Mouse (Mus musculus): Measurements from ENCODE around the gene B3gnt6. TPM values are rescaled to one million over a fixed set of nuclear protein-coding genes. Genes with fewer than 3 reads are reported as not detected.

The B3gnt6 gene
- total RNA-seq, 1 experiment, result 0.09 TPM

DNA sequence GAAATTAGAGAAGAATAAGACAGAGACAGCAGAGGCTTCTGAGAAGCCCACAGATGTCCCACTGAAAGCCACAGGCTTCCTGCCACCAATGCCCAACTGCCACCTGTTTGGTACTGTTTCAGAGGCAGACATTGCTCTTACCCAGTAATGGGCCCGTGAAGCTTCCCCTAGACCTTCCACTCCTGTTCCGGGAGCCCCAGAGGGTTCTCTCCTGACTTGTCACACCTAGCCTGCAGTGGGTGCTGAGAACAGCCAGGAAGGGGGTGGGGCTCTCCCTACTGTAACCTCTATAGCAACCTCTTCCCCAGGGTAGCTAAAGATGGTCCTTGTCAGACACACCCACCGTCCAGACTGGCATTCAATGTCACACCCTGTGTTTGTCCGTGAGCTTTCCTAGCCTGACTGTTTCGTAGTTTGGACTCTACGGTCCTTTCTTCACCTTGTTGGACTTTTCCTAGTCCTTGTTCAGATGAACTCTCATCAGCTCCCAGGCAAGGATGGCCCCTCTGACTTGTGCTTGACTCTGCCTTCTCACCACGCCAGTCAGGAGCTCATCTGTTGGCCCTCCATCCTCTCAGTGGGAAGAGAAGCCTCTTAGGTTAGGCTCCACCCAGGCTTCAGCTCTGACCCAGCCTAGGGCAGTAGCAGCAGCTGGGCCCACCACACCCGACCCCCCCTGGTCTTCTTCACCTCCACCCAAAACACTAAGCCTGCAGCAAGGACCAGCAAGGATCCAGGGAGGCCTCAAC lies 22.8 kb downstream of the B3gnt6 start:
- Histone ChIP-seq H3K9me3 (ENCODE audit: control insufficient read depth, insufficient read depth, low read depth, low read length) (no peaks in the 10 kb centered on the region), H3K9ac (ENCODE audit: insufficient read depth, low read depth, low read length, poor library complexity, severe bottlenecking) (no peak overlapping the region), H3K27ac (ENCODE audit: insufficient read depth, low read depth, low read length, poor library complexity, severe bottlenecking) (no peak overlapping the region), H3K4me1 (ENCODE audit: control insufficient read depth in 2 of 2, insufficient read depth in 2 of 2, low read length in 2 of 2, poor library complexity in 1 of 2) (peaks cover 4 to 35% of the 10 kb centered on the region in 2 experiments; a peak in 3 of 4 replicates), H3K36me3 (ENCODE audit: control insufficient read depth, insufficient read depth, low read length, poor library complexity, severe bottlenecking) (no peaks in the 10 kb centered on the region; the same call in 1 of the 2 replicates), H3K4me3 (ENCODE audit: insufficient read depth in 1 of 2, low read depth in 1 of 2, low read length in 2 of 2, poor library complexity in 1 of 2, severe bottlenecking in 1 of 2) (peak overlapping the region in 1 of 2 experiments; percentile 98; a peak in 1 of 4 replicates)
- in situ Hi-C loops (cut with MboI; ENCODE audit: low sequenced_read_pairs in 2 of 2, unreplicated experiment in 2 of 2), result no loop called here
- DNase-seq (ENCODE audit: low read depth, low spot score), result no peak
- no peak for TF ChIP-seq MAFK (IDR thresholded peaks at IDR 0.05; ENCODE audit: insufficient read depth, low read depth, low read length)
- no peak for TF ChIP-seq ZNF384 (IDR thresholded peaks at IDR 0.05; ENCODE audit: low read depth, low read length)
- TF ChIP-seq ZC3H11A (IDR thresholded peaks at IDR 0.05; ENCODE audit: borderline replicate concordance, low read depth, low read length), result no peak
- TF ChIP-seq CHD2 (IDR thresholded peaks at IDR 0.05; ENCODE audit: low read depth, low read length), result no peak
- TF ChIP-seq HCFC1 (IDR thresholded peaks at IDR 0.05; ENCODE audit: borderline replicate concordance, insufficient read depth, low read length), result no peak

DNA sequence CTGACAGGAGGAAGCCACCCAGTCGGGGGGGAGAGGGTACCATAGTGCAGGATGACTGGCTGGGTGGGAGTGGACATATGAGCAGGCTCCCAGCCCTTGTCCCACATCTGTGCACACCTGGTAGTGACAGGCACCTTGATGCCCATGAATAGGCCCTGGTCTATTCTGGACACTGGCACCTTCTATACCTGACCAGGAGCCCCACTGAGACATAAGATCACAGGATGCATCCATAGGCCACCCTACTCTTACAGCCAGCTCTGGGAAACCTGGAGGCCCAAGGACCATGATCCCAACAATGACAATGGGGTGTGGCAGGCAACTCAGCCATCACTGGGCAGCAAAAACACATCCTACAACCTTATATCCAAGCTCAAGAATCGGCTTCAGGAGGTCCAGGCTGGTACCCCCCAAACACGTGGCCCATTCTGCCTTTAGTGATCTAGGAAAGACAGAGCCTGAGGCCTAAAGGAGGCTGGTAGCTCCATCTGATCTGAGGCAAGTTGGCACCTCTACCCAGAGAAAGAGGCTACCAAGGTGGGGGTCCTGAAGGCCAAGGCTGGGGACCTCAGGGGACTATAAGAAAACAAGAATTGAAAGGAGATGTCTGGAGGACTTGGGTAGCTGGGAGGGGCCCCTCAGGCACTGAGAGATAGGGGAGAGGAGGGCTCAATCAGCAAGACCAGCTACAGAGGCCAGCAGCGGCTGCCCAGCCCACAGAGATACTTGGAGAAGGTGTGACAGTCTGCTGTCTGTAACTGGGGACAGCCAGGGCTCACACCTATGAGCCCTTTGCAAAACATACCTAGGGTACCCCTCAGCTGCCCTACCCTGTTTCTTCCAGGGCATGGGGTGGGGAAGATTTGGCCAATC lies 24.2 kb downstream of the B3gnt6 start:
- H3K4me3 ChIP-seq (ENCODE audit: insufficient read depth in 1 of 2, low read depth in 1 of 2, low read length in 2 of 2, poor library complexity in 1 of 2, severe bottlenecking in 1 of 2), result no peak overlapping the region
- H3K4me1 ChIP-seq (ENCODE audit: control insufficient read depth in 2 of 2, insufficient read depth in 2 of 2, low read length in 2 of 2, poor library complexity in 1 of 2), result peaks cover 4 to 45% of the 10 kb centered on the region in 2 experiments; a peak in 3 of 4 replicates
- in situ Hi-C loops (cut with MboI; ENCODE audit: low sequenced_read_pairs in 2 of 2, unreplicated experiment in 2 of 2), result no loop called here
- no peak for DNase-seq (ENCODE audit: low read depth, low spot score)
- no peaks in the 10 kb centered on the region for H3K9me3 ChIP-seq (ENCODE audit: control insufficient read depth, insufficient read depth, low read depth, low read length)
- no peak overlapping the region for H3K27ac ChIP-seq (ENCODE audit: insufficient read depth, low read depth, low read length, poor library complexity, severe bottlenecking)
- no peak overlapping the region for H3K9ac ChIP-seq (ENCODE audit: insufficient read depth, low read depth, low read length, poor library complexity, severe bottlenecking)
- TF ChIP-seq ZNF384 (IDR thresholded peaks at IDR 0.05; ENCODE audit: low read depth, low read length), result no peak
- no peak for TF ChIP-seq ZC3H11A (IDR thresholded peaks at IDR 0.05; ENCODE audit: borderline replicate concordance, low read depth, low read length)
- TF ChIP-seq CHD2 (IDR thresholded peaks at IDR 0.05; ENCODE audit: low read depth, low read length), result no peak
- TF ChIP-seq HCFC1 (IDR thresholded peaks at IDR 0.05; ENCODE audit: borderline replicate concordance, insufficient read depth, low read length), result no peak
- TF ChIP-seq MAFK (IDR thresholded peaks at IDR 0.05; ENCODE audit: insufficient read depth, low read depth, low read length), result no peak
- no peaks in the 10 kb centered on the region; the same call in 1 of the 2 replicates for H3K36me3 ChIP-seq (ENCODE audit: control insufficient read depth, insufficient read depth, low read length, poor library complexity, severe bottlenecking)

DNA sequence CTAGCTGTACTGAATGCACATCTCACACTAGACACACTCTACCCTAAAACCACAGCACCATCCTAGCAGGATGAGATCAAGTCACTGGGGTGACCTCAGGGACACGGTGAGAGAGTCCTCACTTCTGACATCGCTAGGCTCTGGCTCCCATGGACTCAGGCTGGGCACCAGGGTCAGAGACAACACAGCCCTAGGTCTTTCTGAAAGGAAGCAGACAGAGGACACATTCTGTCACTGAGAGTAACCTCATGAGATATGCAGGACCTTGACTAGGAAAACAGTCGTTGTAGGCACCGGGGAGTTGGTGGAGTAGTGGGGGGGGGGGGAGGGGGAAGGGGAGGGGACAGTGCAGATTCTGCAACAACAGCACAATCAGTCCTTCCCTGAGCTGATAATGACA lies 25.9 kb downstream of the B3gnt6 start:
- Histone ChIP-seq H3K36me3 (ENCODE audit: control insufficient read depth, insufficient read depth, low read length, poor library complexity, severe bottlenecking) (no peaks in the 10 kb centered on the region; the same call in 1 of the 2 replicates), H3K9ac (ENCODE audit: insufficient read depth, low read depth, low read length, poor library complexity, severe bottlenecking) (no peak overlapping the region), H3K9me3 (ENCODE audit: control insufficient read depth, insufficient read depth, low read depth, low read length) (no peaks in the 10 kb centered on the region), H3K4me3 (ENCODE audit: insufficient read depth in 1 of 2, low read depth in 1 of 2, low read length in 2 of 2, poor library complexity in 1 of 2, severe bottlenecking in 1 of 2) (no peak overlapping the region), H3K27ac (ENCODE audit: insufficient read depth, low read depth, low read length, poor library complexity, severe bottlenecking) (no peak overlapping the region; the same call in 1 of the 2 replicates), H3K4me1 (ENCODE audit: control insufficient read depth in 2 of 2, insufficient read depth in 2 of 2, low read length in 2 of 2, poor library complexity in 1 of 2) (peaks cover 6 to 47% of the 10 kb centered on the region in 2 experiments; a peak in 3 of 4 replicates)
- no peak for TF ChIP-seq ZC3H11A (IDR thresholded peaks at IDR 0.05; ENCODE audit: borderline replicate concordance, low read depth, low read length)
- no peak for TF ChIP-seq HCFC1 (IDR thresholded peaks at IDR 0.05; ENCODE audit: borderline replicate concordance, insufficient read depth, low read length)
- TF ChIP-seq CHD2 (IDR thresholded peaks at IDR 0.05; ENCODE audit: low read depth, low read length), result no peak
- no peak for TF ChIP-seq ZNF384 (IDR thresholded peaks at IDR 0.05; ENCODE audit: low read depth, low read length)
- no peak for TF ChIP-seq MAFK (IDR thresholded peaks at IDR 0.05; ENCODE audit: insufficient read depth, low read depth, low read length)
- in situ Hi-C loops (cut with MboI; ENCODE audit: low sequenced_read_pairs in 2 of 2, unreplicated experiment in 2 of 2), result no loop called here
- no peak for DNase-seq (ENCODE audit: low read depth, low spot score)

DNA sequence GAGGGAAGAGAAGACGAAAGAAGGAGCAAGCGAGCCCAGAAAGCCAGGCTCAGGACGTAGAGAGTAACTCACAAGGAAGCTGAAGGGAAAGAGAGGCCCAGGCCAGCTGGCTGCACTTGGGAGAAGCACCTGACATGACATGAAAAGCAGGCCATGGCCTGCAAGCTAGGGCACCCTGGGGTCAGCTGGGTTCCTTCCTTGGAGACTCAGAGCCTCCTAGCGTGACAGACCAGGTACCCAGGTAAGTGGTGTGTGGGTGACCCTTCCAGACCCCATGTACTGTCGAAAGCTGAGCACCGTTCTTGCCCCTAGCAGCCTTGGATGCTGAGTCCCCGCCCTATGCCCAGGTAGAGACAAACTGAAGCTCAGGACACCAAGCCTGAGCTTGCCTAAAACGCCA lies 26.6 kb downstream of the B3gnt6 start:
- H3K4me3 ChIP-seq (ENCODE audit: insufficient read depth in 1 of 2, low read depth in 1 of 2, low read length in 2 of 2, poor library complexity in 1 of 2, severe bottlenecking in 1 of 2), result no peak overlapping the region
- no peak overlapping the region for H3K27ac ChIP-seq (ENCODE audit: insufficient read depth, low read depth, low read length, poor library complexity, severe bottlenecking)
- no peaks in the 10 kb centered on the region; the same call in 1 of the 2 replicates for H3K36me3 ChIP-seq (ENCODE audit: control insufficient read depth, insufficient read depth, low read length, poor library complexity, severe bottlenecking)

More for the DNA sequence above, 26.6 kb downstream of the B3gnt6 start:
- in situ Hi-C loops (cut with MboI; ENCODE audit: low sequenced_read_pairs in 2 of 2, unreplicated experiment in 2 of 2), result no loop called here
- no peaks in the 10 kb centered on the region for H3K9me3 ChIP-seq (ENCODE audit: control insufficient read depth, insufficient read depth, low read depth, low read length)
- H3K9ac ChIP-seq (ENCODE audit: insufficient read depth, low read depth, low read length, poor library complexity, severe bottlenecking), result no peak overlapping the region
- no peak for DNase-seq (ENCODE audit: low read depth, low spot score)
- H3K4me1 ChIP-seq (ENCODE audit: control insufficient read depth in 2 of 2, insufficient read depth in 2 of 2, low read length in 2 of 2, poor library complexity in 1 of 2), result peaks cover 6 to 45% of the 10 kb centered on the region in 2 experiments; a peak in 3 of 4 replicates
- no peak for TF ChIP-seq HCFC1 (IDR thresholded peaks at IDR 0.05; ENCODE audit: borderline replicate concordance, insufficient read depth, low read length)
- no peak for TF ChIP-seq MAFK (IDR thresholded peaks at IDR 0.05; ENCODE audit: insufficient read depth, low read depth, low read length)
- no peak for TF ChIP-seq ZNF384 (IDR thresholded peaks at IDR 0.05; ENCODE audit: low read depth, low read length)
- no peak for TF ChIP-seq CHD2 (IDR thresholded peaks at IDR 0.05; ENCODE audit: low read depth, low read length)
- no peak for TF ChIP-seq ZC3H11A (IDR thresholded peaks at IDR 0.05; ENCODE audit: borderline replicate concordance, low read depth, low read length)
